In the genomic region with DNA sequence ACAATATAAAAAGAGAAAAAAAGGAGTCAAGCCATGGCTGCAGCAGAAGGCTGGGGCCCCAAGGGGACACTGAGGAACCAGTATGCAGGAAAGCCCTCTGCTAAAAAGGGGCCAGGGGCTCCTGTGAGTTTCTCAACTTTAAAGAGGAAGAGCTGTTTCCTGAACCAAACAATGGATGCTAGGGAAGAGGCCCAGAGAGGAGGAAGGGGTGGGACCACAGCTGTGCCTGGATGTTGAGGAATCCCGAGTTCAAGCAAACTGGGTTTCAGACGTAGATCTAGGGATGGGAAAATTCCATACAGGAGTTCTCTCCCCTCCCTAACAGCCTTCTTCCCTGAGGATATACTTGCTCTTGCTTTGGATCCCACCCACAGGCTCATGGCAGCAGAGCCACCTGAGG, we compare ENCODE assay signal across 13 mouse cellular contexts. TPM values are rescaled to one million over a fixed set of nuclear protein-coding genes. Genes with fewer than 3 reads are reported as not detected.
DNase-seq lines count a peak whose midpoint lies in the region; ATAC-seq and TF ChIP-seq lines count a peak whose summit lies in the region.
"Had no signal": no experiment of that assay in that cellular context is flagged by ENCODE, and none has a peak within 500 bp of the region (broad histone marks: within the 10 kb centered on the region; RNA-seq: fewer than 3 reads in every experiment).

No protein-coding gene starts in this region.

- no peak overlapping the region for H3K4me3 ChIP-seq in embryonic facial prominence, embryonic 12.5 days
- no peak overlapping the region for H3K4me3 ChIP-seq in embryonic facial prominence, embryonic 10.5 days
- H3K4me3 ChIP-seq in lung, postnatal 0 days (ENCODE audit: low read depth, low read length), result no peak overlapping the region
- H3K4me3 ChIP-seq in intestine, embryonic 16.5 days (ENCODE audit: low read length), result no peak overlapping the region
- no peak overlapping the region for H3K4me3 ChIP-seq in stomach, embryonic 16.5 days (replicated peaks; ENCODE audit: low read length)
- H3K4me3 ChIP-seq: limb, embryonic 15.5 days had no signal

- no peaks in the 10 kb centered on the region for H3K9me3 ChIP-seq in embryonic facial prominence, embryonic 12.5 days
- H3K9me3 ChIP-seq in embryonic facial prominence, embryonic 10.5 days, result peaks cover 5% of the 10 kb centered on the region; the same call in 1 of the 2 replicates
- H3K9me3 ChIP-seq in lung, postnatal 0 days (ENCODE audit: low read length), result no peaks in the 10 kb centered on the region
- H3K9me3 ChIP-seq in intestine, embryonic 16.5 days (ENCODE audit: control insufficient read depth, low read length), result no peaks in the 10 kb centered on the region
- no peaks in the 10 kb centered on the region for H3K9me3 ChIP-seq in stomach, embryonic 16.5 days (replicated peaks; ENCODE audit: control insufficient read depth, low read length)
- H3K9me3 ChIP-seq: limb, embryonic 15.5 days had no signal

- H3K4me2 ChIP-seq in embryonic facial prominence, embryonic 12.5 days (replicated peaks), result no peak overlapping the region
- H3K4me2 ChIP-seq in lung, postnatal 0 days (replicated peaks; ENCODE audit: low read depth, low read length), result no peak overlapping the region
- no peak overlapping the region for H3K4me2 ChIP-seq in intestine, embryonic 16.5 days (ENCODE audit: low read depth, low read length)
- H3K4me2 ChIP-seq in stomach, embryonic 16.5 days (ENCODE audit: low read depth, low read length), result no peak overlapping the region
- H3K4me2 ChIP-seq: limb, embryonic 15.5 days had no signal

- H3K27ac ChIP-seq in embryonic facial prominence, embryonic 12.5 days, result peak overlapping the region; percentile 18; the same call in 1 of the 2 replicates
- H3K27ac ChIP-seq in embryonic facial prominence, embryonic 10.5 days (replicated peaks), result no peak overlapping the region
- peak overlapping the region; percentile 51; the same call in 1 of the 2 replicates for H3K27ac ChIP-seq in lung, postnatal 0 days (ENCODE audit: low read length)
- H3K27ac ChIP-seq in intestine, embryonic 16.5 days (ENCODE audit: low read length), result no peak overlapping the region
- H3K27ac ChIP-seq in stomach, embryonic 16.5 days (ENCODE audit: low read length), result 0 out of 2 replicates have a peak overlapping the region, but pooled peaks have one; percentile 9
- H3K27ac ChIP-seq: hindbrain, postnatal 0 days; limb, embryonic 15.5 days had no signal

- DNase-seq in embryonic facial prominence, embryonic 10.5 days (ENCODE audit: low spot score), result no peak
- DNase-seq in lung, postnatal 0 days (ENCODE audit: low spot score), result peak; percentile 54
- DNase-seq in lung, adult 18-20 months, result no peak
- no peak for DNase-seq in embryo, embryonic 11 days
- DNase-seq in left cerebral cortex, postnatal 25 days (ENCODE audit: low spot score in 2 of 2), result no peak
- DNase-seq: cerebellum, postnatal 25 days had no signal

- ATAC-seq in embryonic facial prominence, embryonic 12.5 days (ENCODE audit: insufficient number of reproducible peaks, insufficient read depth, low FRiP score, low TSS enrichment), result no peak
- ATAC-seq in lung, postnatal 0 days, result peak; percentile 74
- peak; percentile 31; the same call in 1 of the 2 replicates for ATAC-seq in intestine, embryonic 16.5 days
- no peak for ATAC-seq in stomach, embryonic 16.5 days (ENCODE audit: insufficient read depth, low FRiP score)
- ATAC-seq: hindbrain, postnatal 0 days had no signal

- TF ChIP-seq EP300 in lung, postnatal 0 days (IDR thresholded peaks at IDR 0.05), result peak; percentile 32

- peaks cover 1% of the 10 kb centered on the region; the same call in 1 of the 2 replicates for H3K4me1 ChIP-seq in embryonic facial prominence, embryonic 12.5 days
- H3K4me1 ChIP-seq in embryonic facial prominence, embryonic 10.5 days, result peaks cover 27% of the 10 kb centered on the region
- H3K4me1 ChIP-seq in lung, postnatal 0 days (ENCODE audit: insufficient read depth, low read depth, low read length), result peaks cover 1% of the 10 kb centered on the region; the same call in 1 of the 2 replicates
- peaks cover 6% of the 10 kb centered on the region for H3K4me1 ChIP-seq in intestine, embryonic 16.5 days (ENCODE audit: control insufficient read depth, insufficient read depth, low read length)
- H3K4me1 ChIP-seq in stomach, embryonic 16.5 days (ENCODE audit: control insufficient read depth, insufficient read depth, low read length), result no peaks in the 10 kb centered on the region; the same call in 1 of the 2 replicates

- WGBS in embryonic facial prominence, embryonic 12.5 days, result 55% methylated on average over 2 of the region's 2 CpGs
- 48% methylated on average over 2 of the region's 2 CpGs for WGBS in embryonic facial prominence, embryonic 10.5 days
- 29% methylated on average over 2 of the region's 2 CpGs for WGBS in lung, postnatal 0 days
- WGBS in intestine, embryonic 16.5 days, result 44% methylated on average over 2 of the region's 2 CpGs
- WGBS in stomach, embryonic 16.5 days, result 35% methylated on average over 2 of the region's 2 CpGs

- peaks cover 80% of the 10 kb centered on the region for H3K36me3 ChIP-seq in embryonic facial prominence, embryonic 12.5 days
- H3K36me3 ChIP-seq in embryonic facial prominence, embryonic 10.5 days (replicated peaks), result peaks cover 91% of the 10 kb centered on the region
- H3K36me3 ChIP-seq in lung, postnatal 0 days (ENCODE audit: insufficient read depth, low read length), result peaks cover 19% of the 10 kb centered on the region; the same call in 1 of the 2 replicates
- peaks cover 10% of the 10 kb centered on the region; the same call in 1 of the 2 replicates for H3K36me3 ChIP-seq in intestine, embryonic 16.5 days (ENCODE audit: control insufficient read depth, insufficient read depth, low read length)
- H3K36me3 ChIP-seq in stomach, embryonic 16.5 days (ENCODE audit: control insufficient read depth, insufficient read depth, low read length), result peaks cover 14% of the 10 kb centered on the region

- H3K27me3 ChIP-seq in embryonic facial prominence, embryonic 12.5 days, result no peaks in the 10 kb centered on the region
- H3K27me3 ChIP-seq in embryonic facial prominence, embryonic 10.5 days (replicated peaks; ENCODE audit: low read depth, poor library complexity, severe bottlenecking), result no peaks in the 10 kb centered on the region
- no peaks in the 10 kb centered on the region for H3K27me3 ChIP-seq in lung, postnatal 0 days (replicated peaks; ENCODE audit: insufficient read depth, low read length)
- no peaks in the 10 kb centered on the region for H3K27me3 ChIP-seq in intestine, embryonic 16.5 days (replicated peaks; ENCODE audit: control insufficient read depth, insufficient read depth, low read length)
- no peaks in the 10 kb centered on the region for H3K27me3 ChIP-seq in stomach, embryonic 16.5 days (ENCODE audit: control insufficient read depth, insufficient read depth, low read length)
- H3K27me3 ChIP-seq: limb, embryonic 15.5 days had no signal

- H3K9ac ChIP-seq in embryonic facial prominence, embryonic 12.5 days, result no peak overlapping the region
- no peak overlapping the region for H3K9ac ChIP-seq in lung, postnatal 0 days (replicated peaks; ENCODE audit: low read depth)
- H3K9ac ChIP-seq in intestine, embryonic 16.5 days (ENCODE audit: low read depth, low read length), result no peak overlapping the region
- no peak overlapping the region for H3K9ac ChIP-seq in stomach, embryonic 16.5 days (ENCODE audit: low read length)
- H3K9ac ChIP-seq: limb, embryonic 15.5 days had no signal

- intact Hi-C loops in left cerebral cortex, postnatal 25 days (cut with DNase I), result no loop called here

- TF ChIP-seq CTCF in lung, postnatal 0 days (IDR thresholded peaks at IDR 0.05), result no peak

RNA-seq across cellular contexts. Expression of a gene that starts 30.7 kb away (rescaled TPM):
- 0.09 and 0.32 TPM in 2 replicates for polyA plus RNA-seq in embryonic facial prominence, embryonic 12.5 days (2016; fragmentation: Nextera tagmentation; extraction: Ambion mirVana)
- polyA plus RNA-seq in embryonic facial prominence, embryonic 10.5 days (2016; fragmentation: Nextera tagmentation; extraction: Ambion mirVana), result 0.30 TPM in 1 of 2 replicates, not detected in the other
- 0.07 TPM in 1 of 2 replicates, not detected in the other for polyA plus RNA-seq in lung, postnatal 0 days (2015; fragmentation: Nextera tagmentation; extraction: Ambion mirVana)
- 0.24 TPM in 1 of 2 replicates, not detected in the other for polyA plus RNA-seq in intestine, embryonic 16.5 days (2015; fragmentation: Nextera tagmentation; extraction: Ambion mirVana)
- 0.06 and 0.10 TPM in 2 replicates for polyA plus RNA-seq in stomach, embryonic 16.5 days (2015; fragmentation: Nextera tagmentation; extraction: Ambion mirVana)
- total RNA-seq in left cerebral cortex, postnatal 25 days (2021), result 1 to 10 TPM; 1.6 to 1.9 TPM
- total RNA-seq: gastrocnemius, adult 18-20 months; megakaryocyte-erythroid progenitor cell, adult 5-6 weeks had no signal

RNA-seq across cellular contexts. Expression of a gene that starts 31.5 kb away (rescaled TPM):
- polyA plus RNA-seq in embryonic facial prominence, embryonic 12.5 days (2016; fragmentation: Nextera tagmentation; extraction: Ambion mirVana), result 79.5 and 80.0 TPM in 2 replicates
- polyA plus RNA-seq in embryonic facial prominence, embryonic 10.5 days (2016; fragmentation: Nextera tagmentation; extraction: Ambion mirVana), result 72.3 and 76.1 TPM in 2 replicates
- 37.1 and 39.9 TPM in 2 replicates for polyA plus RNA-seq in lung, postnatal 0 days (2015; fragmentation: Nextera tagmentation; extraction: Ambion mirVana)
- polyA plus RNA-seq in intestine, embryonic 16.5 days (2015; fragmentation: Nextera tagmentation; extraction: Ambion mirVana), result 29.8 and 34.8 TPM in 2 replicates
- 42.5 and 44.3 TPM in 2 replicates for polyA plus RNA-seq in stomach, embryonic 16.5 days (2015; fragmentation: Nextera tagmentation; extraction: Ambion mirVana)
- total RNA-seq in left cerebral cortex, postnatal 25 days (2021), result 10 to 100 TPM; 87.0 to 95.3 TPM

RNA-seq across cellular contexts. Expression of a gene that starts 43.9 kb away (rescaled TPM):
- polyA plus RNA-seq in embryonic facial prominence, embryonic 12.5 days (2016; fragmentation: Nextera tagmentation; extraction: Ambion mirVana), result 32.6 and 37.0 TPM in 2 replicates
- 24.4 and 25.6 TPM in 2 replicates for polyA plus RNA-seq in embryonic facial prominence, embryonic 10.5 days (2016; fragmentation: Nextera tagmentation; extraction: Ambion mirVana)
- 25.8 and 30.7 TPM in 2 replicates for polyA plus RNA-seq in lung, postnatal 0 days (2015; fragmentation: Nextera tagmentation; extraction: Ambion mirVana)
- polyA plus RNA-seq in intestine, embryonic 16.5 days (2015; fragmentation: Nextera tagmentation; extraction: Ambion mirVana), result 10.6 and 10.8 TPM in 2 replicates
- polyA plus RNA-seq in stomach, embryonic 16.5 days (2015; fragmentation: Nextera tagmentation; extraction: Ambion mirVana), result 14.2 and 16.6 TPM in 2 replicates
- 10 to 100 TPM in 1 of 2 experiments, 1 to 10 TPM in 1; 9.5 to 10.7 TPM for total RNA-seq in left cerebral cortex, postnatal 25 days (2021)

Comparison
In these comparisons a context has a peak if more than half of its experiments do, and no peak if none do; other contexts are left out.
1. H3K27ac ChIP-seq: peak in embryonic facial prominence, embryonic 12.5 days (single experiment), lung, postnatal 0 days (single experiment) and stomach, embryonic 16.5 days (single experiment); none in embryonic facial prominence, embryonic 10.5 days (single experiment) and intestine, embryonic 16.5 days (single experiment).
2. ATAC-seq: peak in lung, postnatal 0 days (single experiment) and intestine, embryonic 16.5 days (single experiment); none in embryonic facial prominence, embryonic 12.5 days (single experiment) and stomach, embryonic 16.5 days (single experiment).